Mouse (Mus musculus) thymus, adult 2 months (tissue): ENCODE measurements around the gene 4930455H04Rik.

Experiments
- CTCF ChIP-seq: fragments of 200-500 bp; IDR thresholded peaks from 2 replicates; pipeline ENCODE4 v1.5.1; 2012; ENCODE audit warnings: mild to moderate bottlenecking, control low read depth, low read length, moderate library complexity, borderline replicate concordance; ENCODE audit not compliant: control insufficient read depth, poor library complexity, insufficient read depth; ENCODE audit errors: extremely low read depth
- POLR2A ChIP-seq: fragments of 200-500 bp; IDR thresholded peaks from 2 replicates; pipeline ENCODE4 v1.6.1; 2012; ENCODE audit warnings: mild to moderate bottlenecking, low read length, control low read depth, moderate library complexity; ENCODE audit not compliant: control insufficient read depth, poor library complexity, insufficient read depth; ENCODE audit errors: extremely low read depth

DNA sequence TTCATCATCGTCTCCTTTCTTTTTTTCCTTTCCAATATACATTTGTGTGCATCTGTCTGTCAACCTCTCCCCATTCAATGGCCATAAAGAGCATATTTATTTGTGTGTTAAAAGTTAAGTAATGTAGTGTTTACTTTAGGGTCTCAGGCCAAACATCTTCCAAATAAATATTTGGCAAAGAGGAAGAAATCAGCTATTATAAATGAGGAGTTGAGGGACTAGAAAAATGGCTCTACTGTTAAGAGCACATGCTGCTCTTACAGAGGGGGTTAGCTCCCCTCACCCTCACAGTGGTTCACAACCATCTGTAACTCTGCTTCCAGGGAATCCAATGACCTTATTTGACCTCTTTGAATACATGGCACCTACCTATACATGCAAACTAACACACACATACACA lies 34.9 kb upstream of the 4930455H04Rik start:
- TF ChIP-seq CTCF (no peak), POLR2A (no peak)
